Mouse (Mus musculus): ENCODE measurements around the gene 4933415A04Rik.

The 4933415A04Rik gene

DNA sequence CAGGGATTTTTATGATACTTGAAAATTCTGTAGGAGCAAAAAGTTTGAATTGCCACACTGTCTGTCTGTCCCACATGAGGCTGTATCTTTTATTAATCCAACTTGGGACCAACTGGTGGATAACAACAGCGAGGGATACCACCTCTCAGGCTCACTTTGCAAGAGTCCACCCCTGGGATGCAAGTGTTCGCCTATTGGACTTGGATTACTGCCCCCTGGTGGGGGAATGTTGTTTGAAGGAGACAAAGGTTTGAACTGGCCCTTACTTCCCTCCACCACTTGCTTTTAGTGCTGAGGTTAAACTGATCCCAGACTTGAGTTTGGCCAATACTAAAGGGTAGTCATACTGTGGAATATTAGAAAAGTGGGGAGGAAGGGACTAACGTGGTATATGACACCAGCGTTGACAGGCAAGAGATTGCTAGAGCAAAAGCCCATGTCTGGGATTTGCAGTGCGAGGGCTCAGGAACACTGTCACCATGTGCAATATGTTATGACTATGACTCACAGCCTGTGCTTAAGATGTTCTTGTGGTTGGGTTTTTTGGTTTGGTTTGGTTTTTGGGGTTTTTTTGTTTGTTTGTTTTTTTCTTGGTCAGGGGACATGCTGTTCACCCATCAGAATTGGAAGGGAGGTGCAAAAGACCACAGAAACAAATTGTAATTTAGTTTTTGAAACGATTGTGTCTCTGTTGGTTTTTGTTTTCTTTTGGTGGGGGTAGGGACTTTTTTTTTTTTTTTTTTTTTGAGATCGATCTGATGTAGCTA lies at the start of gene 4933415A04Rik:
Gene 4933415A04Rik (plus strand): TSS at position 717 of the 767 bp plus-strand sequence.
- no peak for DNase-seq (ENCODE audit: low read depth, low spot score)

DNA sequence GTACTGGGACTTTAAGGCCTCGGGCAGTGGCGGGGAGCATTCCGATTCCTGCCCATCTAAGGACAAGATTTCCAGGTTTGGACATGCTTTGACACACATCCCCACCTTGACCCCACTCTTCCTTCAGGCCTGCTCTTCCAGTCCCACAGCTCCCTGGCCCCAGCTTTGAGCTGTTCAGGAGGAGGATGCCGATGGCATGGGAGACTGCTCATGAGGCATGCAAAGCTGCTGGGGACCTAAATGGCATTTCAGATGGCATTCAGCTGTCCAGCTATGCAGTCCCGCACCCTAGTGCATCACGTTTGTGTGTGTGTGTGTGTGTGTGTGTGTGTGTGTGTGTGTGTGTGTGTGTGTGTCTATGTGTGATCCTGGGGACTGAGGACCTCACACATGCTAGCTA lies 49.8 kb upstream of the 4933415A04Rik start:
- DNase-seq (ENCODE audit: low read depth, low spot score) = no peak

GRCm38 (mm10) chr11:43539863-43540262 lies 47.0 kb upstream of the 4933415A04Rik start:
- DNase-seq (ENCODE audit: low read depth, low spot score) = no peak

GRCm38 (mm10) chr11:43543711-43544466 lies 43.0 kb upstream of the 4933415A04Rik start:
- DNase-seq (ENCODE audit: low read depth, low spot score) = no peak

DNA sequence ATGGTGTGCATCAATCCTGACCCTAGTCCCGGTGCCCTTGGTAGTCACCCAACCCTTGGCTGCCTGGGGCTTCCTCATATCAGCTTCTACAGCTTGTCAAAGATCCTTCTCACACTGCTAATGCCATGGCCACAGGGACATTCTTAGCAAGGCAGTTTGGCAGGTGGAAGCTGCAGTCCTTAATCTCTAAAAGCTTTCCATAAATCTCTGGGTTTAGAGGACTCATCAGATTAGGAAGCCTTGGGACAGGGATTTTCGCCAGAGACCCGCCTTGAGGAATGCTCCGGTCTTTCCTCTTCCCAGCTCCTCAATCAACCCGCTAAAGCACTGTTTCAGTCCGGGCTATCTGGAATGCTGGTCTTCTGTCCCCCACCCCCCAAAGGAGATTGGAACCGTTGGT lies 42.0 kb upstream of the 4933415A04Rik start:
- no peak for DNase-seq (ENCODE audit: low read depth, low spot score)

DNA sequence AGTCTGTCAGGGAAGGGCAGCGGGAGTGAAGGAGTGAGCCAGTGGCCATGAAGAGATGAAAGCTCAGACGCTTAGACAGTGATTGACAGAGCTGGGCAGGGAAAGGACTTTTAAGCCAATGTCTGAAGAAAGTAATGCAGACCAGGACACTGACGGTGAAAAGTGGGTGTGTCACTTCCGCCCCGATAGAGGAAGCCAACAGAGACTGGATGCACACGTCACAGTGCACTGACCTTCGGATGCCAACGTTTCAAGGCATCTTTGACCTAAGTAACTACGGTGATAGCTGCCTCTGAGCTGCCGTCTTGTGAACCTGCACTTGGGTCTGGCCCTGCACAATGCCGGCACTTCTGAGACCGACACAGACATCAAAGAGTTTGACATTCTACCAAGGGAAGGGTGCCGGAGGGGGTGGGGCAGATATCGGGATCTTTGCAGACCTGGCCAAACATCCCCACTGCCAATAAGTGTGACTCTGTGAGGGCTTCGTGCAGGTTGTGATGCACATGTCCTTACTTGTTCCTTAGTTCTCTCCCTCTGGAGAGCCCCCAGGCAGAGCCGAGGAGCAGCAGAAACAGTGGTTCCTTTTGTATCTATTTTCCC lies 40.9 kb upstream of the 4933415A04Rik start:
- no peak for DNase-seq (ENCODE audit: low read depth, low spot score)

DNA sequence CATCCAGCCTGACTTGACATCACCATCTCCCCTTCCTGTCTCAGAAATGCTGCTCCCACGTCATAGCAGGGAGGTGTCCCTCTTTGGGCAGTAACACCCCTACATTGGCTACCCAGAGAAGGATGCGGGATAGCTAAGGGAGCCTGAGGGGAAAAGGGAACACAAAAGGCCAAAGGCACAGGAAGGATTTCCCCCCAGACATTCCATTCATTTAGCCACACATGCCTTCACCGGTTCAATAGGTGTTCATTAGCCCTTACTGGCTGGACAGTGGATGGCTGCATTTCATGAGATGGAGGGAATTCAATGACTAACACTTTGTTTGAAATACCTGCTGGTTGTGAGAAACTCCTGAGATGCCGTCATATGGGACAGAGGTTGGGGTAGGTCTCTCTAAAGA lies 40.2 kb upstream of the 4933415A04Rik start:
- DNase-seq (ENCODE audit: low read depth, low spot score) = no peak

DNA sequence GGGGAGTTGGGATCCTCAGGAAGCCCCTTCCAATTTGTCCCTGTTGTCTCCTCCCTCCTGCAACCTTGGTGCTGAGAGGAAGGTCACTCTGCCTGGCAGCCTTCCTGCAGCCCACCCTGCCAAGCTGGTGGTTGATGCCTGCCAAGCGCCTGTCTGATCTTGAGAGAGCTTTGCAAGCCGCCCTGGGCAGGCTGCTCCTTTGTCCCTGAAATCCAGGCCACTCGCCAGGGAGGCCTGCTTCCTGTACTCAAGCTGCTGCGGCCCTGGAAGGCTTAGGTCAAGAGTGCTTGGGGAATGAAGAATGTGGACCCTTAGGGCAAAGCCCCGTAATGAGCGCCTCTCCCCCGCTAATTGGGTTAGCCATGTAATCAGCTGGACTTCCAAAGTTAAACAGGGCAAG lies 38.7 kb upstream of the 4933415A04Rik start:
- no peak for DNase-seq (ENCODE audit: low read depth, low spot score)

- DNase-seq (ENCODE audit: low read depth, low spot score) = no peak
Observed at GRCm38 (mm10) chr11:43548657-43549435, 38.0 kb upstream of the 4933415A04Rik start.

- DNase-seq (ENCODE audit: low read depth, low spot score) = no peak
Observed at GRCm38 (mm10) chr11:43549701-43550100, 37.1 kb upstream of the 4933415A04Rik start.

- DNase-seq (ENCODE audit: low read depth, low spot score) = no peak
Observed at GRCm38 (mm10) chr11:43551756-43552155, 35.1 kb upstream of the 4933415A04Rik start.

DNA sequence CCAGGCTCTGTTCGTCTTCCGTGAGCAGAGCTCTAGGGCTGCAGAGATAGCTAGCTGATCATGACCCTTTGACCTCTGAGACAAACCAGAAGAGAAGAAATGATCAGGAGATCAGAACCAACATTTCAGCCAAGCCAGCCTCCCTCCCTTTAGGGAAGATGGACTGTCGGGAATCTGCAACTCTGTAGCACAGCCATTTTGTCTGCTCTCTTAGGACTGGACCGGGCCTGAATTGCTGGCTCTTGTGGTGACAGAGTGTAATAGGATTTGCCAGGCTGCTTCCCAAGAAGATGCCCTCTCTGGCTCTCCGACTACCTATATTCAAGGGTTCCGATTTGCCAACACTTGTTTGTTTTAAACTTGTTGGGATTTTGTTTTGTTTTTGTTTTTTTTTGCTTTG lies 34.2 kb upstream of the 4933415A04Rik start:
- no peak for DNase-seq (ENCODE audit: low read depth, low spot score)

DNA sequence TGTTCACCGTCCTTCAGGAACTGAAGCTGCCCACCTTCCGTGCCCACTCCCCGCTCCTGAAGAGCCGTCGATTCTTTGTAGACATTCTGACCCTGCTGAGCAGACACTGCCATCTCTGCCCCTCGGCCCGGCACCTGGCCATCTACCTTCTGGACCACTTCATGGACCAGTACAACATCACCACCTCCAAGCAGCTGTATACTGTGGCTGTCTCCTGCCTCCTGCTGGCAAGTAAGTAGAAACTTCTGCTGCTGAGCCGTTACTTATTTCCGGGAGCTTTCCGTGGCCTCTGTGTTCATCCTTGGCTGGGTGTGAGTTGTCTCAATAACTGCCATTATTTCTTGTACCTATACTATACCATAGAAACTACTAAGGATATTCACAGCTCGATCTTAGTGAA lies 30.3 kb upstream of the 4933415A04Rik start:
- DNase-seq (ENCODE audit: low read depth, low spot score) = no peak

DNA sequence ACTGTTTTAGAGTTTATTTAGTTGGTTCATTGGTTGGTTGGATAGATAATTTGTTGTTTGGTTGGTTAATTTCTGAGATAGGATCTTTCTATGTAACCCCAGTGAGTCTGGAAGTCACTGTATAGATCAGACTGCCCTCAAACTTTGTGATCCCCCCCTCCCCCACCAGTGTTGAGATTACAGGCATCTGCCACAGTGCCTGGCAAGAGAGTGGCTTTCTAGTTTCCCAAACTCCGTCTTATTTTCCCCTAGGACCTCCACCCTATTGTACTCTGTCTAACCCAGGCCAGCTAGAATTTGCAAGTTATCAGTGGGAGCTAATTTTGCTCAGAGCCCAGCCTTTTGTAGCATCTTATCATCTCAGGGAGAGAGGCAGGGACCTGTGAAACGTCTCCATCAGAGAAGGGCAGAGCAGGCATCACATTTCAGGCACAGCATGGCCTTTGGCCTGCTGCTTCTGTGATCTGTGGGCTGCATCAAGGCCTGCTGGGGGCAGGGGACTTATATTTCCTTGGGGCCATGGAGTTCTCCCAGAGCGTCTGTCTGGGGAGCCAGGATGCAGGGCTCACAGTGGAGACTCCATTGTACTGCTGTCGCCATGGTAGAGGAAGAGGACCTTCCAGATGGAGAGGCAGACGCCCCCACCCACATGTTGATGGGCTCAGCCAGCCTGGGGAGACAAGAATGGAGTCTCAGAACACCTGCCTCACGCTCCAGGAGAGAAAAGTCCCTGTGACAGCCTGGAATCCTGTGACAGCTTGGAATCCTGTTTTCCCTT lies 27.1 kb upstream of the 4933415A04Rik start:
- DNase-seq (ENCODE audit: low read depth, low spot score) = peak; percentile 65

DNA sequence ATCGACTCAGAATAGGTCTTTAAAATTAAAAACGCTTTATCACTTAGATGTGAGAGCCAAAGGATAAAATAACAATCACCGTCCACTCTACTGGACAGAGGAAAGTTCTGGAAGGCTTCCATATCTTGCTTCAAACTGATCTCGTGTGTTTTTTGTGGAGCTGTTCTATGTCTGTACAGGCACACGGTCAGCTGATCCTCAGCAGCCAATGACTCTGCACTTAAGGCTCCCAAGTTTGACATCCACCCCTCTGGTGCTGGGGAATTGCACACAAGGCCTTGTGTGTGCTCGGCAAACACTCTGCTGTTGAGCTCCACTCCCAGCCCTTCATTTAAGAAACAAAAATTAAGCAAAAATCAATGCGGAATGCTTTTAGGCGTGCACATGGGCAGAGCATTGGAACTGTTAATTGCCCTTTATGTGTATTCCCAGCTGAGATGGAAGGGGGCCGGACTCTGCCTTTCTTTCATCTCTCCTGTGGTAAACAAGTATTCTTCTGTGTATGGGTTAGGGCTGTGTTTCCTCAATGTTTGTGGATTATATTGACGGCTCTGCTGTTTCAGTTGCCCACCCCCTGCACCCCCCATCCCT lies 23.1 kb upstream of the 4933415A04Rik start:
- DNase-seq (ENCODE audit: low read depth, low spot score) = no peak

GRCm38 (mm10) chr11:43565414-43565813 lies 21.4 kb upstream of the 4933415A04Rik start:
- no peak for DNase-seq (ENCODE audit: low read depth, low spot score)

DNA sequence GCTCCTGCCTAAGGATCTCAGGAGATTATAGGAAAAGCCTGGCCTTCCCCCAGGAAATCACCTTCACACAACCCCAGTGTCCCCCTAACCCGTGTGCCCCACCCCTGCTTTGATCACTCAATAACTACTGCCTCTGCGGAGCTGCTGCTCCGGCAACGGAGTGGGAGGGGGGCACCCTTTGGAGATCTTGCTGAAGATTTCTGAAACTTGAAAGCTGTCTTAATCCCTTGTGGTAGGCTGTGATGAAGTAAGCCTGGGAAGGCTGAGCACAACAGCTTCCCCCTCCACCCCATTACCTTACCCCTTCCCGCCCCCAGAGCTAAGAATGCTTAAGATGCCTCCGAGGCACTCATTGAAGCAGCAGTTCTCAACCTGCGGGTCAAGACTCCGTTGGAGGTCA lies 21.0 kb upstream of the 4933415A04Rik start:
- DNase-seq (ENCODE audit: low read depth, low spot score) = no peak

DNA sequence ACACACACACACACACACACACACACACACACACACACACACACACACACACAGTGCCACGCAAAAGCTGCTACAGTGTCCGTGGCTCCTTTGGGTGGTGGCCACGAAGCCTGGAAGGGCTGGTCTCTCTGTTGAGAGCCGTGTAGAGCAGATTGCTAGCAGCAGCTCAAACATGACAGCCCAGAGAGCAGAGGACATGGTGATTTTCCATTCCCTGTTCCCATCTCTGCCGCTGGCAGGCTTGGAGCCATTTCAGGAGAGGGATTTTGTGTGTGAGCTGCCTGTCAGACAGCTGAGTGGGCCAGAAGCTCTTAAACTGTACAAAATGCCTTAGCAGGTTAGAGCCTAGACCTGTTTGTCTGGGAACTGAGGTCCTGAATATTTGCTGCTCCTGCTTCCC lies 20.1 kb upstream of the 4933415A04Rik start:
- DNase-seq (ENCODE audit: low read depth, low spot score) = no peak

- DNase-seq (ENCODE audit: low read depth, low spot score) = no peak
Observed at GRCm38 (mm10) chr11:43568263-43568662, 18.6 kb upstream of the 4933415A04Rik start.

- no peak for DNase-seq (ENCODE audit: low read depth, low spot score)
Observed at GRCm38 (mm10) chr11:43569188-43569587, 17.7 kb upstream of the 4933415A04Rik start.

DNA sequence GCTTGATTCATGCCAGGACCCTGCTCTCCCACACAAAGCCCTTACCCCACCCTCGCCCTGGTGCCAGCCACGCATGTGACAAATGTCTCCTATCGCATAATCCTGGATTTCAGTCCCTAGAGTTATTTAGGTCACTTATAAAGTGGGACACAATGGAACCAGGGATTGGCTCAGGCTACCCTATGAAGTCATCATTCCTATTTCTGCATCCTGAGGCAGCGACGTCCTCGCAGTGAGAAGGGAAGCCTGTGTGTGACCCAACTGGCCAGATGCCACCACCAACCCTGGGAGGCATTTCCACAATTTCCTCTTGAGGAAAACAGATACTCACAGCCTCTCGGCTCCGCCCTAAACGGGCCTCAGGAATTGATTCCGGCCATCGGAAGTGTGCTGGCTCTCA lies 17.2 kb upstream of the 4933415A04Rik start:
- no peak for DNase-seq (ENCODE audit: low read depth, low spot score)
